Mouse (Mus musculus) left cerebral cortex, adult 11 months (tissue): Measurements from ENCODE around the gene Mobp.
"Not testable (repeated sequence)": the region's sequence is repeated elsewhere in the genome, so short reads cannot be mapped to it uniquely, and the experiment has no call there.

Experiments used
- DNase-seq: peaks from one replicate; pipeline ENCODE4 v3.0.0; 2022; ENCODE audit warnings: low spot score

The Mobp gene

DNA sequence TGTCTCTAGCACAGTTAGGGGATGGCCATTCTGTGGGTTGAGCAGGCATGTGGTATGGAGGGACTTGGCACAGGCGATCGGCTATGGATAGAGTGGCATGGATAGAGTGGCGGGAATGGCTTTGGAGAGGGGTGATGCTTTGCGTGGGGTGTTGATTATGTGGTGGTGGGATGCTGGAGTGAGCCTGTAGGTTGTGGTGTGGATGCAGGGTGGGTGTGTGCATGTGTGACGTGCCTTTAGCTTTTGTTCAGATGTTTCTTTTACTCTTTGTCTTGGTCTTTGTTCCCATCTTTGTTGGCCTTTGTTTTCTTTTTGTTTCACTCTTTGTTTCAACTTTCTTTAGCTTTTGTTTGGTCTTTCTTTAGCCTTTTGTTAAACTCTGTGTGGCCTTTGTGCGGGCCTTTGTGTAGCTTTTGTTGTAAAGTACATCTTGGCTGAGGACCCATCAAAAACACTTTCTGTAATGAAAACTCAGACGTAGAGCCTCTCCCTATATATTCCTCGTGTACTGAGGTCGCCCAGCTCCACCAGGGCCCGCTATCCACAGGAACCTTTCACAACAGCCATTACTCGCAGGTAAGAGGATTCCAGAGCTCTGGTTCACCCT lies at the start of gene Mobp:
TSS of gene Mobp (plus strand) at position 486 of the 607 bp plus-strand sequence.
- peak; percentile 45 for DNase-seq

DNA sequence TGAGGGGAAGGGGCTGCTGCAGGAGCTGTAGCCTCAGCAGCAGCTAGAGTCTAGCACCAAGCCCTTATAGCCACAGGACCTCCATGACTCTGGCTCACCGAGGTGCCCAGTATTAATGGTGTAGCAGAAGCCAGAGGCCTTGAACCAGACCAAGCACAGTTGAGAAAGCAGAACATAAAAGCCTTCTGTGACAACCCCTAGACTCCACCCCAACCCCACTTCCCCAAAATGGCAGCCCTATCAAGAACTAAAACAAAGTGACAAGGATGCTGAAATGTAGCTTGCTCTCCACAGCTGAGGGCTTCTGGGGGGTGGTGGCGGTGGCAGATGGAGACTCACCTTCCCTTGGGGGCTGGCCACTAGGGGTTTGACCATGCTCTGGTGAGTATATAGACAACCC lies 48.3 kb upstream of the Mobp start:
- DNase-seq: no peak

DNA sequence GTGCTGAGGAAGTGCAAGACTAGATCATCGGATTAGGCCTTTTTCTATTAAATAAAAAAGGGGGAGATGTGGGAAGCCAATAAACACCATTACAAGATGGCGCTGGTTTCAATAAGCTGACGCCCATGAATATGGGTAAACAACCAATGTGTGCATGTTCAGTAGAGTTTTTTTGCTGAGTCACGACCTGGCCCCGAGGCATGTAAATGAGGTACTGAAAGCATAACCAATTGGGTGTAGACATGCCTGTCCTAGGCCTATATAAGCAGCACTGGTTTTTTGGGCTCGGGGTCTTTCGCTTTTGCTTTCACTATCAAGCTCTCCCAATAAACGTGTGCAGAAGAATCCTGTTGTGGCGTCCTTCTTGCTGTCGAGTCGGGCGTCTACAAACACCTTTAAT lies 40.6 kb upstream of the Mobp start:
- not testable (repeated sequence) for DNase-seq

DNA sequence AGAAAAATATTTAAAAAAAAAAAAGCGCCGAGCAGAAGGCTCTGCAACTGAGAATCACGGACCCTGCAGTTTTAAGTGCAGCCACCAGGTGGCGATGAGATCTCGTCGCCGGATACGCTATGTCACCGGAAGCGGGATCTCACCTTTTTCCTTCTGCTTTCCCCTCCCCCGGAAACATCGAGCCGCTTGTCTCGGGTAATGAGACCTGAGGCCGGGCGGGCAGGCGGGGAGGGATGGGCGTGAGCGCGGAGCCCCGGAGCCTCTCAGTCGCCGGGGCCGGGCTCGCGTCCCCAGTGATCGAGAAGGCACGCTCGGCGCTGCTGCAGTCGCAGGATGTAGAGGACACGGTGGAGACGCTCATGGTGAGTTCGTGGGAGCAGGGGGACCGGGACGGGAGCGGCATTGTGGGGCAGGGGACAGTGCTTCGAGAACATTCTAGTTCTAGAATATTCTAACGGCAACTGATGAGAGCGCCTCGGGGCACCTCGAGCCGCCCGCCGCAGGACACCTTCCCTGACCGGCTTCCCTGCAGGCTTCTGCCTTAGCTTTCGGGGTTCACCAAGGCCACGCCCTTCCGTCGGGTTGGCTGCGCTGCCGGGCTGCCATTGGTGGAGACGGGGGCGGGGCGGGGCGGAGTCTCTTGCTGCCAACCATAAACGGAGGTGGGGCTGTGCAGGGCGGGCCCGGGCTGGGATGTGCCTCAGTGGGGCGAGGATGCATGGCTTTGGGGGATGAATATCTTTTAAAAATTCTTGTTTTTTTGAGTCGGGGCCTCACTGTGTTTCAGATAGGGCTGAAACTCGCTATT lies 39.1 kb upstream of the Mobp start, which contains the start of gene Slc25a38:
TSS of gene Slc25a38 (plus strand) at position 164 of the 808 bp plus-strand sequence.
- peak; percentile 93 for DNase-seq

DNA sequence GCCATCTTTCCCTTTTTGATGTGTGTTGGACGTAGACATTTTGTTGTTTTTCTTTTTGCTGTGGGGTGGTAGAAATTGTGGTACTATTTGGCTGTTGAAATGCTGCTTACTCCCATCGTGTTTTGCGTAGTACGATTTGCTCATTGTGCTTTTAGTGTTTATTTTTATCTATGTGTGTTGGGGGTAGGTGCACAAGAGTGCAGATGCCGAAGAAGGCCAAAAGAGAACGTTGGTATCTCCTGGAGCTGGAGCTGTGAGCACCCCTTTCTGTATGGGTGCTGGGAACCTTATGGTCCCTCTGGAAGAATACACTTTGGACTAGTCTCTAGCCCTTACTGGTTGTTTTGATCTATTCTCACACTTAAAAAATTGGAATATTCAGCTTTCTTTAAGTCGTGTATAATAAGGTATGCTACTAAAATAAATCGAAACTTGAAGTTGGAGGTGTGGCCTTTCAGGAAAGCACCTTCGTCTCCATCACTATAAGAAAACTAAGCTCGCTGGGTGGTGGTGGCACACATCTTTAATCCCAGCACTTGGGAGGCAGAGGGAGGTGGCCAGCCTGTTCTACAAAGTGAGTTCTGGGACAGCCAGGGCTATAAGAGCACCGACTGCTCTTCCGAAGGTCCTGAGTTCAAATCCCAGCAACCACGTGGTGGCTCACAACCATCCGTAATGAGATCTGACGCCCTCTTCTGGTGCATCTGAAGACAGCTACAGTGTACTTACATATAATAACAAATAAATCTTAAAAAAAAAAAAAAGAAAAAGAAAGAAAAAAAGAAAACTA lies 38.2 kb upstream of the Mobp start:
- no peak for DNase-seq

DNA sequence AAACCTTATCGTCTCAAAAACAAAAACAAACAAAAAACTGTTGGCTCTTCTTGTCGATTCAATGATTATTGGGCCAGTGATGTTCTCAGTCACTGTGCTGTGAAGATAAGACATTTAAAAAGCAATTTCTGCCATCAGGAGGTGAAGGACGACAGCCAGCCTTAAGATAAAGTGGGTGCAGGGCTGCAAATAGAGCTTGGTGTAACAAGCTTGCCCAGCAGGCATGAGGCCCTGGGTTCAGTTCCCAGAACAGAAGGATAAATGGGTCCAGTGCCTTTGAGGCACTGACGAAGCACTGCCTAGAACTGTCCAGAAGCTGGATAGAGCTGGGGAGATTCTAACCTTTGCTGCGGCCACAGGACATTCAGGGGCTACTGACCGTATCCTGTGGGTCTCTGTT lies 37.0 kb upstream of the Mobp start:
- no peak for DNase-seq

DNA sequence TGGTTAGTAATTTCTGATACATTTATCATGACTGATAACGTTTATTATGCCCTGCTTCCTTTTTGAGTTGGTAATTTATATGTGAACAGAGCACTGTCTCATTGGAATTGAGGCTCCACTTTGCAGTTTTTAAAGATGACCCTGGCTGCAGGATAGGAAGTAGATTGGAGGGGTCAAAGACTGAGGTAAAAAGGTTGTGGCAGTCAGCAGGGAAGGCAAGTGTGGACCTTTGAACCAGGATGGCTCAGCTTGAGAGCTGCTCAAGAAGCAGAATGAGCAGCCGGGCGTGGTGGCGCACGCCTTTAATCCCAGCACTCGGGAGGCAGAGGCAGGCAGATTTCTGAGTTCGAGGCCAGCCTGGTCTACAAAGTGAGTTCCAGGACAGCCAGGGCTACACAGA lies 36.1 kb upstream of the Mobp start:
- no peak for DNase-seq

DNA sequence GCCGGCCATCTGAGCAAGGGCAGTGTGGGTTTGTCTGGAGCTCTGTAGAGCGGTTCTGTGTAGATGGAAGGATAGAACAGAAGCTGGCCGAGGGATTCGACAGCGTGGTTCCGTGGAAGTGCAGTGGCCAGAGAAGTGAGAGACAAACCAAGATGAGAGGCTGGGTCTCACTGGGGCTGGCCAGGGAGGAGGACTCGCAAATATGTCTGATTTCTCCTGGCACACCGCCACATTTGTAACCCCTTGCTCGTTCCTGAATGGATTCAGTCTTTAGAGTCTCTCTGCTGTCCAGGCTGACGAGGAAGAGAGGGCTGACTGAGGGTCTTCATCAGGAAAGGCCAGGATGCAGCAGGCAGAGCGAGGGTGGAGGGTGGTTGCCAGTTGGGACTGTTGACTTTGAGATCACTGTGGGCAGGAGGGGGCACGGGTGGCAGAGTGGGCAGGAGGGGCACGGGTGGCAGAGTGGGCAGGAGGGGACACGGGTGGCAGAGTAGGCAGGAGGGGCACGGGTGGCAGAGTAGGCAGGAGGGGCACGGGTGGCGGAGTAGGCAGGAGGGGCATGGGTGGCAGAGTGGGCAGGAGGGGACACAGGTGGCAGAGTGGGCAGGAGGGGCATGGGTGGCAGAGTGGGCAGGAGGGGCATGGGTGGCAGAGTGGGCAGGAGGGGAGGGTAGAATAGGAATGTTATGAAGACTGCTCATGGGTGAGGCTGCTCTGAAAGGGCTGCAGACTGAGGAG lies 35.3 kb upstream of the Mobp start:
- DNase-seq: no peak

DNA sequence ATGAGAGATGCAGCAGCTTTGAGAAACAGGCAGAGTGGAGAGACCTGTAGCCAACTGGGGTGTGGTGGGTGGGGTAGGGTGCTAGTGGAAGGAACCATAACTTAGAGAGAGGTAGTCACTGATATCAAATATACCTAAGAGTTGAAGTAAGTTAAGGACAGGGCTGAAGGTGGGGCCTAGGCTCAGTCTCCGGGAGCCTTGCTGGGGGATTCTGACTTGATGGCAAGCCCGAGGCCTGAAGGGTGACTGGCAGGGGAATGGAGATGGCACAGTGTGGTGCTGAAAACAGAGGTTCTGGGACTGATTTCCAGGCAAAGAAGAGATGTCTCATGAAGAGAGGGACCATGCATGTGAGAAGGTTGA lies 34.7 kb upstream of the Mobp start:
- DNase-seq: no peak

DNA sequence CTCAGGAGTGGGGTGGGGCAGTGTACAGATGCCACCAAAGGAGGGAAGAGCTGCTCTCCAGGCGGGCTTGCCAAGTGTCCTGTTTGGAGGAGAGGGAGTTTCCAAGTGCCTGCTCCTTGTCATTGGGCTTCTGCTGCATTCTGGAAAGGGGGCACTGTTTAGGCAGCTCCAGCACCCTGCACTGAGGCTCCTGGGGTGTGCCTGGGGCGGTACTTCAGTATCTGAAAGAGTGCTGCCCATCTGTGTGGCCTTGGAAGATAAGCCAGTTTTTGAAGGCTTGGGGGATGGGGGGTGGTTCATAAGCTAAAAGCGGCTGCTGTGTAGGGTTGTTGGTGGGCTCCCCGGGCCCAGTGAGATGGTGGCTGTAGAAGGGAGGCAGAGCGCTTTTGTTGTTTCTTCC lies 33.9 kb upstream of the Mobp start:
- DNase-seq: no peak

DNA sequence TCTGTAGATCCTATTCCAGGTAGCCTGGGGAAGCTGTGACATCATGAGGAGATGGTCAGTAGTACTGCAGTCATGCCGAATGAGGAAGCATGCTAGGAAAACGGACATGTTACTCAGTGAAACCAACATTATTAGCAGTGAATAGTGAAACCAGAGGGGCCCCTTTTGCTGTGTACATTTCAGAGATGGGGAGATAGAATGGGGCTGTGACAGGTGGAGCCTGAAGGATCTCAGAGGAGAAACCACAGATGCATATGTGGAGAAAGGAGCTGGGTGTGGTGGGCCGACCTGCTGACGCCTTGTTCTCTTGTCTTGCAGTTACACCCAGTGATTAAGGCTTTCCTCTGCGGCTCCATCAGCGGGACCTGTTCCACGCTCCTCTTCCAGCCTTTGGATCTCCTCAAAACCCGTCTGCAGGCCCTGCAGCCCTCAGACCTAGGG lies 33.3 kb upstream of the Mobp start:
- DNase-seq: no peak

DNA sequence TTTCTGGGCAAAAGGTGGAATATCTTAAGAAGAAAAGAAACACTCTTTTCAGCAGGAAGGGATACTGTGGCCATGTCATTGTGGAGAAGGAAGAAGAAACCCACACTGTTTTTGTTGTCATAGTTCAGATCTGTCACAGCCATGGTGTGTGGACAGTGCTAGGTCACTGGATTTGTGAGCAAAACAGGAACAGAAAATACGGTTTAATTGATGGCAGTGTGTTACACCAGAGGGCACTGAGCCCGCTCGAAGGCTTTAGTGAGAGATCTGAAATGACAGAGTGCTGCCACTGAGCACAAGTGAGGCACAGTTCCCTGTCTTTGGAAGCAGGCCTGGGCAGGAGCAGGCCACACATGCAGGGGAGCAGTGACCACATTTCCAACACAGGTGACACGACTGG lies 31.3 kb upstream of the Mobp start:
- DNase-seq: no peak

DNA sequence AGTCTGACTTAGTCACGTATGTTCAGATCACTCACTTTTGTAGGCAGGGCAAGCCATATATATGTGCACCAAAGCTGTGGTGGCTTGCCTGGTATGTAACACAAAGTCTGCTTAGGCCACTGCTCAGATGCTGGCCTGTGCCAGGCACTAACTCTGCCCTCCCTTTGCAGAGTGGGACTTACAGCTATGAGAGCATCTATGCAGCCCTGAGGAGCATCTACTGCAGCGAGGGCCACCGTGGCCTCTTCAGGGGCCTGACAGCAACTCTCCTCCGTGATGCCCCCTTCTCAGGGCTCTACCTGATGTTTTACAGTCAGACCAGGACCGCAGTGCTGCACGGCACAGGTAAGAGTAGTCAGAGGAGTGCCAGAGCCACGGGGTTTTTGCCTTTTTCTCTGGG lies 29.0 kb upstream of the Mobp start:
- DNase-seq: no peak

DNA sequence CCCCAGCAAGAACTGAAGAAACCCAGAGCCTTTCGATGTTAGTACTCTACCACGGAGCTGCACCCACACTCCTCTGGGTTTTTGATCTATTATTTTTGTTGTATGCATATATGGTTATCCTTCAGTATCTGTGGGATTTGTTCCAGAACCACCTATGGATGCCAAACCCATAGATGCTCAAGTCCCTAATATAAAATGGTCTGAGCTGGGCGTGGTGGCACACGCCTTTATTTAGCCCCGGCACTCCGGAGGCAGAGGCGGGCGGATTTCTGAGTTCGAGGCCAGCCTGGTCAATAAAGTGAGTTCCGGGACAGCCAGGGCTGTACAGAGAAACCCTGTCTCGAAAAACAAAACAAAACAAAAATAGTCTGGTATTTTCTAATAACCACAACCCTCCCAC lies 22.6 kb upstream of the Mobp start:
- DNase-seq: no peak

DNA sequence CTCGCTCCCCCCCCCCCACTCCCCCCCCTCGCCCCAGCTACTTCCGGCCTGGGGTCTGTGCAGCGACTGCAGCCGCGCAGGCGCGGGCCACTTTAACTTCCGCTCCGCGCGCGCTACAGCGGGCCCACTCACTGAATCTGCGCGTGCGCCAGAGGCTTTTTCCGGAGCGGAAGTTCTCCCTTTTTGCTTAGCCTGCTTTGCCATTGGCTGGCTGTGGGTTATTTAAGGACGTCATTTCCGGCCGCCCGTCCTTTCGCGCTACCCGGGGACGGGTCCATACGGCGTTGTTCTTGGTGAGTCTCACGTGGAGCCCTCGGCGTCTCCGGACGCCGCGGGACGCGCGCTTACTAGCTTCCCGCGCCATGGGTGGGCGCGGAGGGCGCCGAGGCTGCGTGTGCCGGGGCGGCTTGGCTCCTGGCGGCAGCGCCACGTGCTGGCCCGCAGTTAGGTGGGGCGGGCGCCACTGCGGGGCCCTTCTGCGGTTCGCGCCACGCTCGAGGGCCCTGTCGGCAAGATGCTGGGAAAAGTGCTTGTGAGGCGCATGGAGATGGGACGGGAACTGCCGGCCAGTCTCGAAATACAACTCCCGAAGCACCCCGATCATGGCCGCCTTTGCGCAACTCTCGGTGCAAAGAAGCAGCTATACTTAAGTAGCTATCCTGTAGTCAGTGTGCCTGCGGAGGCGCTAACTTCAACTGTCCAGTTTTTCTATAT lies 21.8 kb upstream of the Mobp start, which contains the start of gene Rpsa:
TSS of gene Rpsa (plus strand) at position 152 of the 714 bp plus-strand sequence.
- peak; percentile 95 for DNase-seq

DNA sequence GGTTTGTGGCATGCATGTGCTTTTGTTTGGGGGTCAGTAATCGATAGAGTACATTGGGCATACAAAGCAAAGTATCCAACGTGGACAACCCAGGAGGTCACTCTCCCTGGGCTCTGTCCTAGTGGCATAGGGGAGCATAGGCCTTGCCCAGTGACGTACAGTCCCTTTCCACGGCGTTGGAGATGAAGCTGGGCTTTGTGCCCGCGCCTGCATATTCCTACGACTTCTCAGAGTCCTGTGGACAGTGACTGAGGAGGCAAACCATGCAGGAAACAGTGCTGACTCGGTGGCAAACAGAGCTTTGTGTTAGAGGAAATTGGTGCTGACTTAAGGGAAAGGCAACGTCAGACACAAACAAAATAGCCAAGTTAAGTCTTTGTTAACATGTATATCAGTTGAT lies 20.2 kb upstream of the Mobp start:
- no peak for DNase-seq

DNA sequence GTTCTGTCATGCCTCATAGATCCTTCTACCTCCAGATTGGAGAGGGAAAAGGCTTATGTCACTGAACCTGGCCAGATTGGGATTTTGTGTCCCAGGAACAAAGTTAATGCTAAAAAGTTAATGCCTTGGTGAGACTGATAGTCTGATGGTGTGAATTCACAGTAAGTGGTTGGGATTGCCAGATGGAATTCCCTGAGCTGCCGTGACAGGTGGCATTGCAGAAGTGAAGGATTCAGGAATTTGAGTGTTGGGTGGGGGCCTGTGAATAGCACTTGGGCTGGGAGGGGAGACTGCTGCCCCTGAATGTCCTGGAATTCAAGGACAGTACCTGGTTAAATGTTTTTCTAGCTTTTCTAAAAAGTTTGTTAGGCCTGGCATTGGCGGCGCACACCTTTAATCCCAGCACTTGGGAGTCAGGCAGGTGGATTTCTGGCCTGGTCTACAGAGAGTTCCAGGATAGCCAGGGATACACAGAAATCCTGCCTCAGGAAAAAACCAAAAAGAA lies 17.7 kb upstream of the Mobp start:
- no peak for DNase-seq

DNA sequence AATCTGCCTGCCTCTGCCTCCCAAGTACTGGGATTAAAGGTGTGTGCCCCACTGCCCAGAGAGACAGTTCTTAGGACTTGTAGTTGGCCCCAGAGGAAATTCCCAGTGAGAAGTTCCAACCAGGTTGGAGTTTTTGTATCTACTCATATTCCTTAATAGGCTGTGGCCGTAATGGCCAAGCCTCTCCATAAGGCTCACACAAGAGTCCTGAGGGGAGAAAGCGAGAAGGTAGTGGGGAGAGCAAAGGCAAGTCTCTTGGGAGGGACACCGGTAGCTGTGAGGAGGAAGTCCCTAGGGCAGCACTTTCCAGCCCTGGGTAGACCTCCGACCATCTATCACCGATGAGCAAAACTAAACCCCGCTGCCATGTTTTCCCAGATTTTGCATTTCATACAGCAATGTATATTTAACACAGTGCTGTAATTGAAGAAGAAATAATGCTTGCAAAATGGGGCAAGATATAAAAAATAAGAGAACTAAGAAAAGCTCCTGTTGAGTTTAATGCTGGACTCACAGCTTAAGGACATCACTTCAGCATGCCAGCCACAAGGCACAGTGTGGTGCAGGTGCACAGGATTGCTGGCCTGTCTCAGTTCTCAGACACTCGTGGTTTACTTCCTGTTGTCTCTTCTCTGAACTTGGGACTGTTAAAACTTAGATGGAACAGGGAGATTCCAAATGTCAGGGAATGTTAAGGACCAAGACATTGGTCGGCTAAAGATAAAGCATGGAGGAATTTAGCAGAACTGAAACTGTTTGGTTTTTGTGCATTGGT lies 16.3 kb upstream of the Mobp start:
- DNase-seq: no peak

DNA sequence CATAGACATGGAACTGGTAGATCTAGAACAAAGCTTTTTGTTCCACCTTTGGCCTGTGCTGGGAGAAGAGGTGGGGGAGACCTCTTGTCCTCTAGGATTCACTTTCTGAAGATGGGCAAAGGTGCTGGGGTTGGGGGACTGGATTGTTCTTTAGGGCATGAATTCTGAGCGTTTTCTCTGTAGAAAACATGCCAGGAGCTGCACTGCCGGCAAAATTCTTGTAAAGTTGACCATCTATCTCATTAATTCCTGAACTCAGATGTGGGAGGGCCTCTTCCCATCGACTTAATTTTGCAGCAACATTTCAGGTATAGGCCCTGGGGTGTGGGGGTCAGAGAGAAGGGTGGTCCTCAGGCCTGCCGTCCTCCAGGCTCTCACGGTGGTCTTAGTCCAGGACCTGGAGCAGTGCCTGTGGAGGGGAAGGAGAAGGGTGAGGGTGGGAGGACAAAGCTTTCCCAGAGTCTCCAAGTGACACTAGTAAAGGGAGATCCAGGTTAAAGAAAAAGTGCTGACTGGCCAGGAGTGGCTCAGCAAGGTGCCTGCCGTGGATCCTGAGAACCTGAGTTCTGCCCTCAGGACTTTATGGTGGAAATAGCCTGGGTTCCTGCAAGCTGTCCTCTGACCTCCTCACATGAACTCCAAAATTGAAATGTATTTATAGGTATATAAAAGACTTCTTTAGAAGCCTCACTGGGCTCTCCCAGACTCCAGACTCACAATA lies 15.6 kb upstream of the Mobp start:
- no peak for DNase-seq
